Mouse (Mus musculus) cerebellum, adult 2 months (tissue): ENCODE measurements around the gene Tnfaip2.

Source experiments
- CTCF ChIP-seq: fragments of 200-500 bp; IDR thresholded peaks from 2 replicates; pipeline ENCODE4 v1.5.1; 2011; ENCODE audit warnings: low read depth, mild to moderate bottlenecking, control low read depth, low read length, moderate library complexity, borderline replicate concordance; ENCODE audit not compliant: insufficient read depth
- POLR2A ChIP-seq: fragments of 200-500 bp; IDR thresholded peaks from 2 replicates; pipeline ENCODE4 v1.6.1; 2011; ENCODE audit warnings: low read length, control low read depth, borderline replicate concordance; ENCODE audit not compliant: insufficient read depth

GRCm38 (mm10) chr12:111446745-111447144, 4.5 kb downstream of the Tnfaip2 start:
- no peak for TF ChIP-seq CTCF
- no peak for TF ChIP-seq POLR2A
